In genomic region chr16:50306727-50307126, GRCm38 (mm10) we compare ENCODE assay signal across 9 mouse cellular contexts.
DNase-seq lines count a peak whose midpoint lies in the region; ATAC-seq and TF ChIP-seq lines count a peak whose summit lies in the region.
"Had no signal": no experiment of that assay in that cellular context is flagged by ENCODE, and none has a peak within 500 bp of the region (broad histone marks: within the 10 kb centered on the region; RNA-seq: fewer than 3 reads in every experiment).

No protein-coding gene starts in this region.

- H3K4me2 ChIP-seq in limb, embryonic 14.5 days (replicated peaks; ENCODE audit: low read depth, low read length, severe bottlenecking), result no peak overlapping the region
- H3K4me2 ChIP-seq in myocyte (ENCODE audit: low read depth), result peak overlapping the region; percentile 42

- no peaks in the 10 kb centered on the region for H3K79me2 ChIP-seq in myocyte (ENCODE audit: control insufficient read depth, insufficient read depth)

- H3K4me1 ChIP-seq in limb, embryonic 14.5 days (ENCODE audit: control insufficient read depth, insufficient read depth, low read length), result no peaks in the 10 kb centered on the region
- no peaks in the 10 kb centered on the region for H3K4me1 ChIP-seq in limb, embryonic 10.5 days

- no peak overlapping the region for H3ac ChIP-seq in myocyte (ENCODE audit: control insufficient read depth, insufficient read length)

- H3K9ac ChIP-seq in limb, embryonic 14.5 days (ENCODE audit: low read depth, low read length, severe bottlenecking), result no peak overlapping the region

- no peak overlapping the region for H3K27ac ChIP-seq in limb, embryonic 14.5 days (replicated peaks; ENCODE audit: low read depth, low read length)
- H3K27ac ChIP-seq in limb, embryonic 10.5 days, result no peak overlapping the region

- no peaks in the 10 kb centered on the region for H3K27me3 ChIP-seq in limb, embryonic 14.5 days (ENCODE audit: control insufficient read depth, insufficient read depth, low read length)
- no peaks in the 10 kb centered on the region for H3K27me3 ChIP-seq in limb, embryonic 10.5 days (ENCODE audit: low read depth, poor library complexity, severe bottlenecking)
- no peaks in the 10 kb centered on the region for H3K27me3 ChIP-seq in myocyte (ENCODE audit: control insufficient read depth, insufficient read depth, insufficient read length)

- ATAC-seq in cerebellum, adult (ENCODE audit: insufficient number of reproducible peaks, low FRiP score, low TSS enrichment), result 0 out of 2 replicates have a peak, but pooled peaks have one; percentile 45
- no peak for ATAC-seq in limb, embryonic 14.5 days (ENCODE audit: low FRiP score, low read depth)
- ATAC-seq in erythroblast, adult 5-6 weeks (replicated peaks; ENCODE audit: low FRiP score, poor library complexity, severe bottlenecking), result no peak

- no peak for DNase-seq in cerebellum, postnatal 36 days
- peak; percentile 70 for DNase-seq in limb, embryonic 14.5 days (ENCODE audit: low spot score)
- DNase-seq in limb, embryonic 10.5 days (ENCODE audit: low spot score), result no peak
- DNase-seq in brain, embryonic 18.5 days (ENCODE audit: low read depth, low spot score), result peak; percentile 22
- no peak for DNase-seq in right cerebral cortex, postnatal 10 days (ENCODE audit: low spot score in 2 of 2)

- H3K4me3 ChIP-seq in limb, embryonic 14.5 days (replicated peaks; ENCODE audit: low read length), result no peak overlapping the region
- no peak overlapping the region for H3K4me3 ChIP-seq in limb, embryonic 10.5 days
- no peak overlapping the region for H3K4me3 ChIP-seq in myocyte
- H3K4me3 ChIP-seq: erythroblast, embryonic 14.5 days had no signal

- H3K36me3 ChIP-seq in limb, embryonic 14.5 days (ENCODE audit: control insufficient read depth, insufficient read depth, low read length), result no peaks in the 10 kb centered on the region
- H3K36me3 ChIP-seq in limb, embryonic 10.5 days, result no peaks in the 10 kb centered on the region
- no peaks in the 10 kb centered on the region for H3K36me3 ChIP-seq in myocyte (ENCODE audit: control insufficient read depth, insufficient read depth)

- TF ChIP-seq POLR2A in limb, embryonic 14.5 days (IDR thresholded peaks at IDR 0.05; ENCODE audit: borderline replicate concordance, extremely low read depth, insufficient read depth, insufficient read length), result no peak
- TF ChIP-seq POLR2A in myocyte (IDR thresholded peaks at IDR 0.05; ENCODE audit: insufficient read length, low read depth), result no peak

- no peaks in the 10 kb centered on the region for H3K9me3 ChIP-seq in limb, embryonic 14.5 days (ENCODE audit: control insufficient read depth, low read length)
- no peaks in the 10 kb centered on the region for H3K9me3 ChIP-seq in limb, embryonic 10.5 days (replicated peaks)

TF ChIP-seq in myocyte, 11 proteins besides CTCF, POLR2A, EP300 and RAD21:
- no peak for TF ChIP-seq USF1 (IDR thresholded peaks at IDR 0.05; ENCODE audit: low read depth)
- TF ChIP-seq REST (IDR thresholded peaks at IDR 0.05; ENCODE audit: insufficient read depth, insufficient read length), result no peak
- no peak for TF ChIP-seq TCF3 (IDR thresholded peaks at IDR 0.05; ENCODE audit: insufficient read length, low read depth)
- no peak for TF ChIP-seq TCF12 (IDR thresholded peaks at IDR 0.05; ENCODE audit: insufficient read depth, poor library complexity, severe bottlenecking)
- no peak for TF ChIP-seq CEBPB (IDR thresholded peaks at IDR 0.05; ENCODE audit: insufficient read depth, poor library complexity, severe bottlenecking)
- TF ChIP-seq MAX (IDR thresholded peaks at IDR 0.05; ENCODE audit: low read depth), result no peak
- TF ChIP-seq MYOG (IDR thresholded peaks at IDR 0.05; ENCODE audit: control insufficient read depth in 1 of 3, insufficient read depth in 1 of 3, insufficient read length in 2 of 3, low read depth in 2 of 3), result no peak
- no peak for TF ChIP-seq SRF (IDR thresholded peaks at IDR 0.05; ENCODE audit: control insufficient read depth, insufficient read length, low read depth)
- no peak for TF ChIP-seq POLR2AphosphoS2 (IDR thresholded peaks at IDR 0.05; ENCODE audit: insufficient read length, low read depth)
- no peak for TF ChIP-seq E2F4 (IDR thresholded peaks at IDR 0.05; ENCODE audit: insufficient read depth)
- no peak for TF ChIP-seq MYOD1 (IDR thresholded peaks at IDR 0.05; ENCODE audit: control insufficient read depth in 1 of 3, insufficient read length in 2 of 3, low read depth in 2 of 3)

Comparison
In these comparisons a context has a peak if more than half of its experiments do, and no peak if none do; other contexts are left out.
1. DNase-seq: peak in limb, embryonic 14.5 days (single experiment) and brain, embryonic 18.5 days (single experiment); none in cerebellum, postnatal 36 days (0 of 2), limb, embryonic 10.5 days (single experiment) and right cerebral cortex, postnatal 10 days (0 of 2).